Mouse (Mus musculus): ENCODE measurements around the gene Cacnb1. TPM values are rescaled to one million over a fixed set of nuclear protein-coding genes. Genes with fewer than 3 reads are reported as not detected.
A peak's percentile ranks its signal among the peaks of the same experiment; 100 is the strongest.

The Cacnb1 gene
- total RNA-seq, 2 experiments from 2014 or later = 149 to 163 TPM

- no peak for DNase-seq (ENCODE audit: low spot score in 2 of 2)
- intact Hi-C loops (cut with DNase I) = loop anchor here (5.0 kb wide), 1 partner anchor 40 kb away; no protein-coding TSS in a partner anchor
Measured at GRCm38 (mm10) chr11:97972434-97972833, 50.4 kb downstream of the Cacnb1 start.

DNA sequence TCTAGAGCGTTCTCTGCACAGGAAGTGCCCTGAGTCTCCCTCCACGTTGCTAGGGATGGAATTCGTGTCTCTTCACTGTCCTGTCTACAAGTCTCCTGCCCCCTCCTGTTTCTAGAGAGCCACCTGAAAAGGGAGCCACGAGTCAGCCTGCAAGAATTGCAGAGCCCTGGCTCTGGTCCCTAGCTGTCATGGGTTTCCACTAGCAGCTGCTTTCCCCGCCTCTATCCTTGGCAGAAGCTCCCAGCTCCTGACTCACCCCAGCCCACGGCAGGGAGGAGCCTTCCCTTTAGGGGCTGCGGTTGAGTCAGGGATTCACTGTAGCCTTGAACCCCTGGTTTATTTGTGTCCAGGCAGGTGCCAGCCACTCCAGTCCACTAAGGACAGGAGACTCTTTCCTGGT lies 51.6 kb downstream of the Cacnb1 start:
- intact Hi-C loops (cut with DNase I) = loop anchor here (5.0 kb wide), 1 partner anchor 39 kb away; no protein-coding TSS in a partner anchor
- peak; percentile 88 to 90 for DNase-seq (ENCODE audit: low spot score in 2 of 2)

GRCm38 (mm10) chr11:97970771-97971170 lies 52.1 kb downstream of the Cacnb1 start:
- DNase-seq (ENCODE audit: low spot score in 2 of 2) = no peak
- intact Hi-C loops (cut with DNase I) = loop anchor here (5.0 kb wide), 1 partner anchor 38 kb away; no protein-coding TSS in a partner anchor

DNA sequence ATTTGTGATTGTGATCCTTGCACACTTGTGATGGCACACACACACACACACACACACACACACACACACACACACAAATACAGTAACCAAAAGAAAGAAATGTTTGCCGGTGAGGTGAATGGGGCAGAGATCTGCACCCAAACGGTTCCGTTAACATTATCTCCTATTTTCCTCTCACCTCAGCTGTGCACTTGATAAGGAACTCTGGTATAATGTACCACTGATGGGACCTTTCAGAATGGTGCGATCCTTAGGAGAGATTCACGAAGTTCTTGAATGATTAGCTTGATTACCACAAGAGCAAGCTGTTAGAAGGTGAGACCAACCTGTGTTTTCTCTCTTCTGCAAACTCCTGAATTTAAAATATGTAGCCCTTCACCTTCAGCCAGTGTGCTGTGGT lies 54.4 kb downstream of the Cacnb1 start:
- intact Hi-C loops (cut with DNase I) = no loop called here
- DNase-seq (ENCODE audit: low spot score in 2 of 2) = no peak

DNA sequence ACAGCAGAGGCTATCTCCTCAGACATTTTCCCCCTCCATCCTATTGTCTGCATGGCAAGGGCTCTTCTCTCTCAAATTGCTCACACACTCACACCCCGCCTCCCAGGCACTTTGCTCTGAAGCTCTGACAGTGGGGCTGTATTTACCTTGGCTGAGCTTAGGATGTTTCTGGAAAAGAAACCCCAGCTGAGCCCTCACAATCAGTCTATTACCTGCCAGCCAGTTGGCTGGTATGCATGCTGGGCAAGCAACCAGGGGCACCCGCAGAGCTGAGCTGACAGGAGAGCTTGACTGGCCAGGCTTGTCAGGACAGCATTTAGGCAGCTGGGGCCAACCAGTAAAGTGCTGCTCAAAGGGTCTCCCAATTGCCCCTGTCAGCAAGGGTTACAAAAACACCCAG lies 55.7 kb downstream of the Cacnb1 start:
- intact Hi-C loops (cut with DNase I) = no loop called here
- DNase-seq (ENCODE audit: low spot score in 2 of 2) = no peak

- intact Hi-C loops (cut with DNase I) = no loop called here
- DNase-seq (ENCODE audit: low spot score in 2 of 2) = no peak
Measured at GRCm38 (mm10) chr11:97960907-97961306, 61.9 kb downstream of the Cacnb1 start.

DNA sequence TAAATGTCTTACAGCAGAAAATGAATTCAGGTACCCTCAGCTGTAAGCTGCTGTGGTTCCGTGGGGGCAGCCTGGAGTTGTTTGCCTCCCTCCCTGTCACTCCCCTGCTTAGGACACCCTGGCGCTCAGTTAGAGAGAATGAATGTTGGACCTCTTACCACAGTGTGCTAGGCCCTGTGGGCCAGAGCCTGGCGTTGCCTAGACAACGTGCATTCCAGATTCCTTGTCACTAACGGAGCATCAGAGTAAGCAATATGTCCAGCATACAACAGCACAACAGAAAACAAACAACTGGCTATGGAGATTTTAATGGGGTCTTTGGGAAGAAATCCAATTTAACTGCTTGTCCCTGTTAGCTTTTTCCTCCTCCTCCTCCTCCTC lies 63.5 kb downstream of the Cacnb1 start:
- intact Hi-C loops (cut with DNase I) = no loop called here
- DNase-seq (ENCODE audit: low spot score in 2 of 2) = no peak

DNA sequence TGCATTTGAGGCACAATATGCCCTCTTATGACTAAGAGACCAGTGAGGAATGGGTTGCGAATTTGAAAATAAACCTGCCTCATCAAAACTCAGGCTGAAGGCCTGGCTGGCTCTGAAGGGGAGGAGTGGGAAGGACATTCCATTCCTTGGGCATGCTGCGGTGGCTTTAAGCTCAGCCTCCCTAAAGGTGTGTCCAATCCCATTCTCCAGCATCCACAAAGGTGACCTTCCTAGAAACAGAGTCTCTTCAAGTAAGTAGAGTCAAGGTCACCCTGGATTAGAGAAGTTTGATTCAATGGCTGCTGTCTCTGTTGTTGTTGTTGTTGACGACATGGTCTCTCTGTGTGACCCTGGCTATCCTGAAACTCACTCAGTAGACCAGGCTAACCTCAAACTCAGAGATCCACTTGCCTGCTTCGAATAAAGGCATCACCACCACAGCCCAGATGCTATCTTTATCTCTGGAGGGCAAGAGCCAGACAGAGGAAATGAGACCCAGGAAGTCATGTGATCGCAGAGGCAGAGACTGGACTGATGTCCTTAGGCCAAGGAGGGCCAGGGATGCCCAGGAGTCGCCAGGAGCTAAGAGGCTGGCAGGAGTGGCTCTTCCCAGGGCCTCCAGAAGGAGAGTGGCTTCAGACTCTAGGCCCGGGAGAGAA lies 64.1 kb downstream of the Cacnb1 start:
- DNase-seq (ENCODE audit: low spot score in 2 of 2) = no peak

DNA sequence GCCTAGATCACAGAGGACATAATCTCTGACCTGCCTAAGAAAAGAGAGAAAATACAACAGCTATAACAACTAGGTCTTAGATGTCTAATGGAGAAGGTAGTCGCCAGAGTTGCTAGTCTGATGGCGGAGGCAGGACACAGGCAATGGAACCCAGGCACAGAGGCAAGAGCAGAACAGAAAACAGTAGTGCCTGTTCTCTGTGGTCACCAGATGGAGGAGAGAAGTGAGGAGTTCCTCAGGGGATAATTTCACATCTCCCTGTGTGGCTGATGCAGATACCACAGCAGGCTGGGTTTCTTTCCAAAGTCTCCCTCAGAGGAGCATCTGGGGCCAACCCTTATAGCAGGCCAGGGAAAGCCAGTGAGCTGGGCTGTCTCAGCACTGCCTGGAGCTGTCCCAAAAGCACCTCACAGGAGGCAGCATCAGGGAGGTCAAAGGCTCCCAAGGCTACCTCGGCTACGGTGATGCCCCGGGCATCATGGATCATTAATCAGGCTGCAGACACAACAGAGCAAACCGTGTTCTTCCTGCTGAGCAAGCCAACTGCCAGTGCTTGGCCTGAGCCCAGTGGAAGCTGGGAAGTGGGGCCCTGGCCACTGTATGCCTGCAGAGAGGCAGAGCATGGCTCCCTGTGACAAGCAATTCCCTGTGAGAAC lies 65.8 kb downstream of the Cacnb1 start:
- no peak for DNase-seq (ENCODE audit: low spot score in 2 of 2)
- intact Hi-C loops (cut with DNase I) = no loop called here

More for the DNA sequence above, 64.1 kb downstream of the Cacnb1 start:
- intact Hi-C loops (cut with DNase I) = no loop called here

DNA sequence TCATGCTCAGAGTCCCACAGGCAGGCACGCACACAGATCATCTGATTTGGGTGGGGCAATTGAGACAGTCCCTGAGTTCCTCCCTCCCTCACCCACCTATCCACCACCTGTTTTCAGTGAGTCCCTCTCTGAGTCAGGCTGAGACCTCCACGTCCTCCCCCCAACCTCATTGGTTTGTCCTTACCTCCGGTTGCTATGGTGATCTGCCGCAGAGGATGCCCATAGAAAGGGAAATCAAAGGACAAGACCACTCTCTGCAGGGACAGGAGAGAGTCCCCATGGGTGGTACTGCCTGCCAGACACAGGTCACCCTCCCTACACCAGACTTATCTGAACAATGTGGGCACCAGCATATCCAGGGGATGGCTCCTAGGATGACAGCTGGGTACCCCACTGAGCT lies 66.9 kb downstream of the Cacnb1 start:
- no peak for DNase-seq (ENCODE audit: low spot score in 2 of 2)
- intact Hi-C loops (cut with DNase I) = no loop called here

- intact Hi-C loops (cut with DNase I) = no loop called here
- DNase-seq (ENCODE audit: low spot score in 2 of 2) = no peak
Measured at GRCm38 (mm10) chr11:97955146-97955902, 67.5 kb downstream of the Cacnb1 start.

DNA sequence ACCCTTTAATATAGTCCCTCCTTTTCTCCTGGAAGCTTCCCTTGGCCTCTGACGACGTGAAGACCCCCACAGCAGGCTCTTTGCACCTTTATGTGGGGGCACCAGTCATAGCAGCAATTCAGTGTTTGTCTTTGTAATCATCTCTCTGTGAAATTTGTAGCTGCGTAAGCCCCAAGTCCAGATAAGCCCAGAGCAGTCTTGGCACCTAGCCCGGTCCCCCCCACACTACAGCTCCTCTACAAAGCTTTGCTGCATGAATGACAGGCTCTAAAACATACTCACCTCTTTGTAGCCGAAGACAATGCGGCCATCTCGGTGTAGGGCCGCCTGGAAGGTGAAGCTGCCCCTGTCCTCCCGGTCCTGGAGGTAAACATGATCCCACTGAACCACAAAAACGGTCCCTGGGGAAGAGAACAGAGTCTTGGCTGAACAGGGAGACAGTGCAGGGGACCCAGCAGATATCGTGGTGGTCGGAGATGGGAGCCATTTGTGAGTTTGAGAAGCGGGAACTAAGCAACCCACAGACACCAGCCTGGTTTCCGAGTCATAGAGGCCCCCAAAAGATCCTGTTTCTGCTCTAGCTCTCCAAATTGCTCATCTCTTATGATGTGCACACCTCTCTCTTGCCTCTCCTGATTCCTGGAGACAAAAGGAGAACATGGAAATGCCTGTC lies 68.2 kb downstream of the Cacnb1 start:
- intact Hi-C loops (cut with DNase I) = no loop called here
- no peak for DNase-seq (ENCODE audit: low spot score in 2 of 2)

- intact Hi-C loops (cut with DNase I) = no loop called here
- DNase-seq (ENCODE audit: low spot score in 2 of 2) = no peak
Measured at GRCm38 (mm10) chr11:97953939-97954275, 68.9 kb downstream of the Cacnb1 start.

- no peak for DNase-seq (ENCODE audit: low spot score in 2 of 2)
- intact Hi-C loops (cut with DNase I) = no loop called here
Measured at GRCm38 (mm10) chr11:97953179-97953938, 69.5 kb downstream of the Cacnb1 start.

- no peak for DNase-seq (ENCODE audit: low spot score in 2 of 2)
- intact Hi-C loops (cut with DNase I) = no loop called here
Measured at GRCm38 (mm10) chr11:97952367-97953006, 70.3 kb downstream of the Cacnb1 start.

Data from left cerebral cortex, postnatal 36 days (tissue).